Mouse (Mus musculus) kidney, adult 2 months (tissue): ENCODE results near the gene Dbn1. TPM values are rescaled to one million over a fixed set of nuclear protein-coding genes. Genes with fewer than 3 reads are reported as not detected.

Experiments used
- DNase-seq: peaks from one replicate; pipeline ENCODE4 v3.0.0; 2021
- H3K27ac ChIP-seq: fragments of 200-500 bp; 2 replicates; pipeline ENCODE4 v1.5.1; 2012; ENCODE audit warnings: low read depth, low read length, control low read depth, inconsistent platforms; ENCODE audit not compliant: insufficient read depth
- H3K27me3 ChIP-seq: fragments of 200-500 bp; replicated peaks from 2 replicates; pipeline ENCODE4 v1.6.1; 2012; ENCODE audit warnings: mild to moderate bottlenecking, moderate library complexity, low read length, inconsistent platforms; ENCODE audit not compliant: control insufficient read depth, insufficient read depth
- H3K36me3 ChIP-seq: fragments of 200-500 bp; 2 replicates; pipeline ENCODE4 v1.6.1; 2012; ENCODE audit warnings: mild to moderate bottlenecking, moderate library complexity, low read length, inconsistent platforms; ENCODE audit not compliant: control insufficient read depth, insufficient read depth
- H3K4me1 ChIP-seq: fragments of 200-500 bp; 2 replicates; pipeline ENCODE4 v1.6.1; 2011; ENCODE audit warnings: low read length; ENCODE audit not compliant: control insufficient read depth, insufficient read depth
- H3K4me3 ChIP-seq: fragments of 200-500 bp; 2 replicates; pipeline ENCODE4 v1.5.1; 2011; ENCODE audit warnings: mild to moderate bottlenecking, low read depth, low read length, control low read depth; ENCODE audit not compliant: insufficient read depth
- CTCF ChIP-seq: fragments of 200-500 bp; conservative IDR thresholded peaks from 2 replicates; pipeline ENCODE4 v1.5.1; 2011; ENCODE audit warnings: low read depth, mild to moderate bottlenecking, control low read depth, low read length, moderate library complexity, mixed read lengths; ENCODE audit not compliant: insufficient read depth, insufficient read length
- POLR2A ChIP-seq: fragments of 200-500 bp; IDR thresholded peaks from one replicate; pipeline ENCODE4 v1.6.1; 2011; ENCODE audit warnings: low read depth, low read length, control low read depth
- WGBS: fragments of 180-500 bp; shearing (Covaris S2); methylation state at CpG from one replicate; pipeline ENCODE4 v1.1.7; 2018; 5-methylcytosine and 5-hydroxymethylcytosine counted together
- polyA plus RNA-seq: library from polyadenylated mRNA; depleted of rRNA; stranded (reverse); fragments of >200 nt; gene quantifications from 2 replicates; pipeline ENCODE4 v1.2.3, GENCODE M21; 2012

The Dbn1 gene
- polyA plus RNA-seq, 1 experiment = 16.9 TPM

DNA sequence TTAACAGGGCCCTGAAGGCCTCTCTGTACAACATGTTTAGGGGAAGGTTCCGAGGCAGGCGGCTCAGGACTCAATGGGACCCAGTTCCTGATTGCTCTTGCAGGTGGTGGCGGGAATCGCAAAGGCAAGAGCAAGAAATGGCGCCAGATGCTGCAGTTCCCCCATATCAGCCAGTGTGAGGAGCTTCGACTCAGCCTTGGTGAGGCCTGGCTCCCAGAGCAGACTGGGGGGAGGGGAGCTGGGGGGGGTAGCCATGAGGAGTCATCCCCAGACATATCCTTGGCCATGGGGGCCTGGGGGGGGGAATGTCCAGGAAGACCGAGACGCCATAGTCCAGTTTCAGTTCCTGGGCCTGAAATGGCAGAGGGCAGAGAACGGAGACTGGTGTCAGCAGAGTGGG, 38.7 kb downstream of the Dbn1 start:
- TF ChIP-seq POLR2A (no peak), CTCF (no peak)
- Histone ChIP-seq H3K27me3 (no peaks in the 10 kb centered on the region), H3K36me3 (no peaks in the 10 kb centered on the region), H3K4me3 (no peak overlapping the region), H3K27ac (no peak overlapping the region), H3K4me1 (peaks cover 5% of the 10 kb centered on the region; the same call in 1 of the 2 replicates)
- WGBS = 92% methylated on average over 9 of the region's 9 CpGs
- DNase-seq = no peak

DNA sequence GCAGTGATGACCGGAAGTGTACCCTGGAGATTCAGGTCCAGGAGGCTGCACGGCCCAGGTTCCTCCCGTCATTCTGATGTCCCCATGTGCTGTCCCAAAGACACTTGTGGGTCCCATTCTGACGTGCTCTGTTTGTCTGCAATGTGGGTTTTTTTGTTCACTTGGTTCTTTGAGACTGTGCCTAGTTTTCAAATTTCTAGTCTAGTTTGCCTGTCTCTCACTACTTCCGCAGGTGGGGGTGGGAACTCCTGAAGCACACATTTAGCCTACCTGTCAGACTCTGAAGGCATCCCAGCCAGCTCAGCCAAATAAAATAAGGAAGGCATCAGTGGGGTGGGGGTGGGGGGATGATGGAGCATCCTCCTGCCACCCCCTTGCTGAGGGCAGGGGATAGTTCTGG, 39.8 kb downstream of the Dbn1 start:
- no peaks in the 10 kb centered on the region for H3K36me3 ChIP-seq
- TF ChIP-seq CTCF (no peak), POLR2A (no peak)
- no peaks in the 10 kb centered on the region for H3K27me3 ChIP-seq
- H3K4me3 ChIP-seq = no peak overlapping the region
- H3K27ac ChIP-seq = no peak overlapping the region
- 90% methylated on average over 5 of the region's 5 CpGs for WGBS
- peaks cover 5% of the 10 kb centered on the region; the same call in 1 of the 2 replicates for H3K4me1 ChIP-seq
- DNase-seq = no peak

DNA sequence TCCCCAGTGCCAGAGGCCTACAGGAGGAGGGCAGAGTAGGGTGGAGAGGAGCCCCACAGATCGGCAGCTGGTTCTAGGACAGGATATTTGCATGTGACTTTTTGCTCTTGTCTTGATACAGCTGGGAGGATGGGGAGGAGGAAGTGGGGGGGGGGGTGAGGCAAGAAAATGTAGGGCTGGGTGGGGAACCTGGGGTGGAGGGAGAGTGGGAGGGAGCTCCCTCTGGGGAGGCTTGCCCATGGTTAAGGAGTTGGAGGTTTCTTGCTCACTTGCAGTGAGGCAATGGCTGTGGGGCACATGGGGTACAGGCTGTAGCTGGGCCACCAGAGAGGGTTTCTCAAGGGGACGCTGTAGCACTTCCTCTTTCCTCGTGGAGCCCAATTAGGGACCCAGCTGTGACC, 40.4 kb downstream of the Dbn1 start:
- H3K4me3 ChIP-seq = no peak overlapping the region
- TF ChIP-seq CTCF = no peak
- TF ChIP-seq POLR2A = no peak
- no peak for DNase-seq
- WGBS = 41% methylated on average over 3 of the region's 3 CpGs
- H3K4me1 ChIP-seq = peaks cover 5% of the 10 kb centered on the region; the same call in 1 of the 2 replicates
- H3K36me3 ChIP-seq = no peaks in the 10 kb centered on the region
- H3K27ac ChIP-seq = no peak overlapping the region
- H3K27me3 ChIP-seq = no peaks in the 10 kb centered on the region

DNA sequence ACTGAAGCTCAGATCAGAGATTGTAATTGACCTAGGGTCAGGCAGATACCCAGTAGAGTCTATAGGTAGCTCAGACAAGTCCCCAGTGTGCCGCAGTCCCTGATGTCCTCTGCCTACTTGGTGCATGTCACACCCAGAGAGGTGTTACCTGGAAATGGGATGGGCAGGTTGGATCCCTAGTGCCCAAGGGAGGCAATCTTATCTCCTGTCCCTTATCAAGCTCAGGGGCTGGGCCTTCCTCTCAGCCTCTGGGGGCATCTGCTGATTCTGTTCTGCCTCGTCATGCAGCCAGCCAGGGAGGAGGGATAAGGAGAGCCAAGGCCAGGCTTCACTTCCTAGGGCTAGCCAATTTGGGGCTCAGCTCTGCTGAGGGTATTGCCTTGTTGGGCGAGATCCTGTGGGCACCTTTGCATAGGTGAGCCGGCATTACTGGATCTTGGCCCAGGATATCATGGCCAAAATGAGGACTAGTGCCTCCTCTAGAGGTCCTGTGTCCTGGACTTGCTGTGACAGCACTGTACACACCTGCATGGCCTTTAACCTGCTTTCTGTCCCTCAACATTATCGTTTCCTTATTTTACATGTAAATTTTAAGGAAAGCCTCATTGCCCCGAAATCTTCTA, 41.3 kb downstream of the Dbn1 start:
- TF ChIP-seq CTCF (no peak), POLR2A (no peak)
- H3K4me3 ChIP-seq = no peak overlapping the region
- H3K4me1 ChIP-seq = peaks cover 5% of the 10 kb centered on the region; the same call in 1 of the 2 replicates
- no peaks in the 10 kb centered on the region for H3K36me3 ChIP-seq
- DNase-seq = no peak
- WGBS = 84% methylated on average over 6 of the region's 6 CpGs
- no peak overlapping the region for H3K27ac ChIP-seq
- H3K27me3 ChIP-seq = no peaks in the 10 kb centered on the region

DNA sequence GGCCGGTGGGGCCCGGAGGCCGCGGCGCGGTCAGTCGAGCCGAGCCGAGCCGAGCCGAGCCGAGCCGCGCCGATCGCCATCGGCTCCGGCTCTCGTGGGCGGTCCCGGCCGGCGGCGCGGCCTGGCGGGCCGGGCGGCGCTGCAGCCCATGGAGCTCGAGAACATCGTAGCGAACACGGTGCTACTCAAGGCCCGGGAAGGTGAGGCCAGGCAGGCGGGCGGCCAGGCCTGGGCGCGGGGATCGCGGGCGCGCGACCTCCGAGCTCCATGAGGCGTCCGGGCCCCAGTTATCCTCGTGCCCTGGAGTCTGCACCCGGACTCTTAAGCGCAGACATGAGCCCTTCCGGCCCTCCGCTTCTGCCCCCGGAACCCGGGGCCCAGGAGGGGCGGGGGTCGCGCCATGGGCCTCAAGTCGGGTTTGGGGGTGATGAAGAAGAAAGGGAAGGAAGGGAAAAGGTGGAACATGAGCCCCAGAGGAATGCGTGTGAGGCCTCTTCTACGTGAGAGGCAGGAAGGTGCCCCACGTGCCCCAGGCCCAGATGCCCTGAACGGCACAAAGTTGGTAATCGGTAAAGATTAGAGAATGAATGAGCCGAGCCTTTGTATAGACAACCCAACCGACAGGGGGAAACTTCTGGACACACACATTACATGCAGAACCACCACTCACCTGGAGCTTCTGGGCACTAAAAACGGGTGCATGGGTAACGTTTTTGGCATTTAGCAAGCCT, 42.4 kb downstream of the Dbn1 start:
- TF ChIP-seq CTCF (no peak), POLR2A (no peak)
- peaks cover 5% of the 10 kb centered on the region; the same call in 1 of the 2 replicates for H3K4me1 ChIP-seq
- no peak for DNase-seq

DNA sequence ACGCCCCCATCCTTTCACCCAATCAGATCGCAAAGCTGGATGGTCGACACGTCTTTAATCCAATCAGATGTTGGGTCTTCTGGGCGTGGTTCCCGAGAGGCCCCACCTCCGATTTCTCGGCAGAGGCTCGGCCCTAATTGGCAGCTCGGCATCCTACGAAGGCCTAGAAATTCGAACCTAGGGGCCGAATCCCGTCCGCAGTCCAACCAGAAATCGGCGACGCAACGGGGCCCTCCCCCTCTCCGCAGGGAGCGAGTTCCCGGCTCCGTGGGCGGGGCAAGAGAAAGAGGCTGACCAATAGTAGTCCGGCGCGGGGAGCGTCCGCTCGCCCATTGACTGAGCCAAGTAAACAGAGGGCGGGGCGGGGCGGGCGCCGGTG, 43.0 kb downstream of the Dbn1 start, which contains the start of gene Grk6:
Grk6 (plus strand) TSS at position 136 of the 379 bp plus-strand sequence.
- under 1% methylated on average over 35 of the region's 35 CpGs for WGBS
- H3K4me1 ChIP-seq = peaks cover 5% of the 10 kb centered on the region; the same call in 1 of the 2 replicates
- DNase-seq = peak; percentile 100
- no peak for TF ChIP-seq CTCF
- peak within 1 kb of the TSS; percentile 90 for H3K4me3 ChIP-seq
- no peaks in the 10 kb centered on the region for H3K27me3 ChIP-seq
- H3K36me3 ChIP-seq = no peaks in the 10 kb centered on the region
- peak within 1 kb of the TSS; percentile 90 for H3K27ac ChIP-seq

More for the DNA sequence above, 42.4 kb downstream of the Dbn1 start:
- peak overlapping the region; percentile 84 for H3K27ac ChIP-seq
- H3K4me3 ChIP-seq = peak overlapping the region; percentile 90
- H3K36me3 ChIP-seq = no peaks in the 10 kb centered on the region
- WGBS = 3% methylated on average over 66 of the region's 66 CpGs
- no peaks in the 10 kb centered on the region for H3K27me3 ChIP-seq

DNA sequence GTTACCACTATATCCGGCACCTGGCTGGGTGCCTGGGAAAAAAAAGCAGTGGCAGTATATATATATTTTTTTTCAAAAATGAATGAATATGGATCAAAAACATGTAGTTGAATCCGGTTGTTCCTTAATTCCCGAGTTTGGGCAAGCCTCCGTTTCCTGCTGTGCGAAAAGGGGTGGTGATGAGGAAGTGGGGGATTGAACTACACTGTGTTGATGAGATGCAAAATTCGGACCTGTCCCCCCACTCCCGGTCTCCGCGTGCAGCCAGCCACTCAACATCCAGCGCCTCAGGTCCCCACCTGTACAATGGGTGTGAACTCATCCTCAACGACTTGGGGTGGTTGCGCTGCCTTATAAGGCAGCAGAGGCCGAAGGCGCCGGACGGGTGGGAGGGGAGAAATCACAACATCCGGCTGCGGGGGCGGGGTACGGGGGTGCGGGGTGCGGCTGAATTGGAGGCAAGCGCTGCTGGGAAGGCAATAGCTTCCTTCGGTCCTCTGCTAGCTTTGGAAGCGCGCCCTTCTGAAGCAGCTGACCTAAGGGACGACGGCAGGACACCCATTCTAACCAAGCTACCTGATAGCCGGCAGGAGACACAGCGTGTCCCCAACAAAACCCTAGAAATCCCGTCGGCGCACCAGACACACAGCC, 43.5 kb downstream of the Dbn1 start:
- peaks cover 5% of the 10 kb centered on the region; the same call in 1 of the 2 replicates for H3K4me1 ChIP-seq
- no peaks in the 10 kb centered on the region for H3K36me3 ChIP-seq
- no peaks in the 10 kb centered on the region for H3K27me3 ChIP-seq
- H3K27ac ChIP-seq = peak overlapping the region; percentile 90
- 1% methylated on average over 33 of the region's 33 CpGs for WGBS
- no peak for DNase-seq
- TF ChIP-seq CTCF (no peak), POLR2A (peak; percentile 9)
- H3K4me3 ChIP-seq = peak overlapping the region; percentile 68
